Mouse (Mus musculus): Measurements from ENCODE around the gene Gm4131.

Gene Gm4131

DNA sequence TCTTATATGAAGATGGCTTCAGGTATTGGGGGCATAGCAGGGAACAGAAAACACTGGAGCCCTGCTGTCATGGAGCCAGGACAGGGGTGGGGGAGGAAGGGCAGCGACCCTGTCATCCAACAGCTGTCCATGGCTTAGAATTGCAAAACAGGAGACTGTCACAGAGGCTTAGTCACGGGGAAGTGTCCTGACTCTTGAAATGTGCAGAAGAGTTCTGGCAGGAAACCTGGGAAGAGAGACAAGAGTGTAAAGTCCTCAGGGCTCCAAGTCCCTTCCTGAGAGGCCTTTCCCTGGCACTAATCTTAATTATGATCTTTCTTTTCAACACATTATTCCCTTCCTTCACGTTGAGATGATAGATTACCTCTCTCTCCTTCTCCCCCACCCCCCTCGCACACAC is 16.6 kb downstream of the Gm4131 start:
- DNase-seq (ENCODE audit: low spot score in 2 of 2) = no peak

DNA sequence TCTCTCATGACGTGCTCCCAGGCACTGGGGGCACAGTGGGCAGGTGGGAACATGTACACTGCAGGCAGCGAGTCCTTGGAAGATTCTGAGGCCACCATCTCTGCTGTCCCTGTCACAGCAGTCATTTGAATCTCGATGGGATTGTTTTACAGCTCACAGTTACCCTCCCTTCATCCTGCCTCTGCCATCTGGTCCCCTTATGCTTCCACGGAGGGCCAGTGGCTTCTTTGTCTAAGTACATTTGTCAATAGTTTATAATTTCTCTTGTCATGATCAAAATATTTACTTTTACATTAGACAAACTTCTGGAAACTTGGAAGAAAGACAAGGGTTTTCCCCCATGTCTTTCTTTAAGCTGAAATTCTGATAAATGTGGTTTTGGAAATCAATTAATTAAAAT is 20.0 kb downstream of the Gm4131 start:
- DNase-seq (ENCODE audit: low spot score in 2 of 2) = no peak

DNA sequence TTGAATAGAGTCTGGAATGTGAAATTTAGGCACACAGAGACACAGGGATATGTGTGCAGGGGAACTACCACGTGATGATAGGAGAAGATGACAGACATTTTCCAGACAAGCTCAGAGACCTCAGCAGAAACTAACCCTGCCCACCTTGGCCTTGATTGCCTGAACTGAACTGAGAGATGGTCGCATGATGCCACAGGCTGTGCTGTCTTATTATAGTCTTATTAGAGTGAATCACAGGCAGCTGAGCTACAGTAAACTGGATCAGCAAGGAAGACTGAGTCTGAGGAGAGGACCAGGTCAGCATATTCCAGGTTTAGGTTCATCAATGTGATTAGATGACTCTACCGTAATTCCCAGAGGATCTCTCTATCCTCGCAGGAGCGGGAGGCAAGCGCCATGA is 20.4 kb downstream of the Gm4131 start:
- no peak for DNase-seq (ENCODE audit: low spot score in 2 of 2)

DNA sequence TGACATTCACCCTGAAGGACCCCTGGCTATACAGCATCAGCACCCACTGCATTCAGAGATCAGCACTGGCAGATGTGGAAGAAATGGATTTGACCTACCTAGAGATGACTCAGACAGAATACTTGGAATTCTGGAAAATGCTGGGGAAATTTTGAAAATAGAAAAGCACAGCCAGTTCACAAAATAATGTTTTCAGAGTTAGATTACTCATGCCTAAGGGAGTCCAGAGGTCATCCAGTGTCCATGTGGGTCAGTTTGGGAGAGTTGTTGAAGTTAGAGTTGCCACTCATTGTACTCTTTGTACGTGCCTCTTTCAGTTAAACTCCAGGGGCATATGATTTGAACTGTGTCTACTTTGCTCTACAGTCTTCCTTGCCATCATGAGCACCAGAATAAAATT is 25.0 kb downstream of the Gm4131 start:
- DNase-seq (ENCODE audit: low spot score in 2 of 2) = peak in 1 of 2 experiments; percentile 1

DNA sequence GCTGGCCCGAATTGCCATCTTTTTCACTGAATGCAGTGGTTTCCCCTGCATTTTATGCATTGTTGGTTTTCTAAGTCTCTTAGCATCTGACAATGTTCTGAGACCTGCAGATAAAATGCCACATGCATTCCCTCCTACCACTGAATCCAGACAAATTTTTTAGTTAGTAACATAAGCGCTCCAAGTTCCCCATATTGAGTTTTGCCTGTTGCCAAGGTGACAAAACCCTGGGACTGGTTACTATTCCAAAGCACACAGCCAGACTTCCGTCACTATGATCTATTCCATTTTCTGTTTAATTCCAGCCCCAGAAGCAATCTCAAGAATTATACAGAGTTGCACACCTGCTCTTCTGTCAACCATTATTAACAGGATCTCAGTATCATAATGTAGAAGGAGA is 26.9 kb downstream of the Gm4131 start:
- no peak for DNase-seq (ENCODE audit: low spot score in 2 of 2)

DNA sequence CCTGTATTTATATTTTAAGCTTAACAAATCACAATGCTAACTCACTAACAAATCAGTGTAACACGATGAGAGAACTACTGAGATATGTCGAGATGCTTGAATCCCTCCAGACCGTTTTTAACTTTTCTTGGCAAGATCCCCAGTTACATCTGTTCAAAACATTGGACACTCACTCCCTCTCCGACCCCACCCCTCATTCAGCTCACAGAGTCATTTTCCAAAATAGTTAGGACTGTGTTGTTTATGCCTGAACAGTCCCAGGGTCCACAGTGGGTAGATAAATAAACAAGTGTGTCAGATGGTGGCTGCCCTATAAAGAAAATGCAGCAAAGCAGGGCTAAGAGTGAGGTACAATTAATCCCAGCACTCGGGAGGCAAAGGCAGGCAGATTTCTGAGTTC is 29.7 kb downstream of the Gm4131 start:
- no peak for DNase-seq (ENCODE audit: low spot score in 2 of 2)

DNA sequence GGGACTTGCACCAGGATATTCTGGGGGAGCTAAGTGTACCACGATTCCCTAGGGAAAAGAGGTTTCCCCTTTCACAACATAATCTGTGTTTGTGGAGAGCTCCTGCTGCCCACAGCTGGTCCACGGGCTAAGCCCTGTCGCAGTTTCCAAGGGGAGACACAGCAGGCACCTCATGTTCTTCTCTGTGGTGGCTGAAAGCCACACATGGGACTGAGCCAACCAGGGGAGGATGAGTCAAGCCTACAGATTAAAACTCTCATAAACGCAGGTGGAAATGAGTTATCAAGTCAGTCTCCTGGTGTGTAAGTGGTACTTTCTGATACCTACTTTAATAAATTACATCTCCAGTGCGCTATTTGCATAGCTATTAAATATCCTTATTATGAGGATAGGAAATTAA is 30.6 kb downstream of the Gm4131 start:
- DNase-seq (ENCODE audit: low spot score in 2 of 2) = no peak

DNA sequence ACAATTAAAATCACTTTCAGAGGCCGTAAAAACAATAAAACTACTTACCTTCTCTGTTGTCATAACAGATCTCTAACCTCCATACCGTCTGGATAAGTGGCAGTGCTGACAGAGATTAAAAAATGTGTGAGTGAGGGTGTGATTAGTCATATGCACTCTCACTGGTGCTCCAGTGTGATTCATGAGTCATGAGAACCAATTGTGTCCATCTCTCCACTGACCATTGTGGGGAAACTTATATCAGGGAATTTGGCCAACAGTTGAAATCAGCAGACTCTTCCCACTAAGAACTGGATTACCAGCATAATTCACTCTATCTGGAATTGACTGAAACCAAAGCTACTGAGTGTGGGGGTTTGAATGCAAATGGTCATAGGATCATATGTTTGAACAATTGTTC is 35.8 kb downstream of the Gm4131 start:
- DNase-seq (ENCODE audit: low spot score in 2 of 2) = no peak

DNA sequence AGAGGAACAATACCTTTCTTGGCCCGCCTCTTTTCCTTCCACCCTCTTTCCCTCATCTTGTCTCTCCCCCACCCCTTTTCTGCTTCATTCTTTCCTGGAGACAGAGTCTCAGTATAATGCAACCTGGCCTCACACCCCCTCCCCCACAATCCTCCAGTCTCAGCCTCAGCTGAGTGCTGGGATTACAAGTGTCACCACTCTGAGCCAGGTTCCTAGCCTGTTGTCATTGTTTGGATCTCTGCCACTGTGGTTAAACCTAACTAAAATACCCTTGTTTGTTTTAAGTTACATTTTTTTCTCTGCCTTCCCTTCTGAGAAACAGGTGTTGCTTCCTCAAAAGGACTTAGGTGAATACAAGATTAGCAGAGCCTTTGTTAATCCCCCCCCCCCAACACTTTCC is 53.9 kb downstream of the Gm4131 start:
- DNase-seq (ENCODE audit: low spot score in 2 of 2) = no peak

DNA sequence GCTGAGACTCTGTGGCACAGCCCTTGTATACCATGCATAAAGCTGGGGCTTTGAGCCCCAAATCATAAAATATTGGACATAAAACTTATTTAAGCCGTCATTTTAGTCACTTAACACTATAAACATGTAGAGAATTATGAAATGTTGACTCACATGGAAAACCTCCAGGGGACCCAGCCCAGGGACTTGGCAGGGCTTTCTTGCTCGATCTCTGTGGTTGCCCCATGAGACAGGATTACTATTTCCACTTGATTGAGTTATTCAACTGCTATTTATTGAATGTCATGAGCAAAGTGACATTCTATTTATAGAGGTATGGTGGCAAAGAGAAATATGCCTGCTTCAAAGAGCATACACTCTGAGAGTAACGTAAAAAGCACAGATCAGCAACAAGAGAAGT is 57.4 kb downstream of the Gm4131 start:
- no peak for DNase-seq (ENCODE audit: low spot score in 2 of 2)

DNA sequence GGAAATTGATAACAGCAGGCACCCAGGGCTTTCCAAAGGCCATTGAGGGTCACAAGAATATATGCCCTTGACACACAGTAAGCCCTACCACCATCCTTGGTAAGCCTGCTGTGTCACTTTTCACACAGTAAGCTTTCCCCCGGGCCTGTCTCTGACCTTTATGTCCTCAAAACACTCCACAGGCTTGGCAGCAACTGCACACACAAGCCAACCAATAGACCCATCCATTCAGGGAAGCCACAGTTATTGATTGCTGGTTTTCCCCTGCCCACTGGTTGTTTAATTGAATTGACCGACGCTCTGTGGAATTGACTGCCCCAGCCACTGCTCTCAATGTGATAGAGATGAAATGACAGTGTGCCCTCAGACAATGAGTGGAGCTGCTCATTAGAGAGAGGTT is 60.5 kb downstream of the Gm4131 start:
- DNase-seq (ENCODE audit: low spot score in 2 of 2) = no peak

DNA sequence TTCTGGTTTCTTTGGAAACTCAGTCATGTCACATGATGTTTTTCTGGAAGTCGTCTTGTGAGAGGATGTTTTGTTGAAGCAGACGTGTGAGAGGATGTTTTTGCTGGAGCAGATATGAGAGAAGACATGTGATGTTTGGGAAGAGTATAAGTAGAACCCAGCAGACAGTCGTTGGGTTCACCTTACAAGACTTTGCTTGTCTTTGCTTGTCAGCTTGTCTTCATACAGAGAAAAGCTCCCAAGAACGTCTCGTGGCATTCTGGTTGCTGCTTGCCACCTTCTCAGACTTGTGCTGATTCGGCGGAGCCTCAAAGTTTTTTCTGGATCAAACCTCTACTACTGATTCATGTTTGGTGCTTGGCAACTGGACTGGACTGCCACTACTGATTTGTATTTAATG is 69.3 kb downstream of the Gm4131 start:
- no peak for DNase-seq (ENCODE audit: low spot score in 2 of 2)

DNA sequence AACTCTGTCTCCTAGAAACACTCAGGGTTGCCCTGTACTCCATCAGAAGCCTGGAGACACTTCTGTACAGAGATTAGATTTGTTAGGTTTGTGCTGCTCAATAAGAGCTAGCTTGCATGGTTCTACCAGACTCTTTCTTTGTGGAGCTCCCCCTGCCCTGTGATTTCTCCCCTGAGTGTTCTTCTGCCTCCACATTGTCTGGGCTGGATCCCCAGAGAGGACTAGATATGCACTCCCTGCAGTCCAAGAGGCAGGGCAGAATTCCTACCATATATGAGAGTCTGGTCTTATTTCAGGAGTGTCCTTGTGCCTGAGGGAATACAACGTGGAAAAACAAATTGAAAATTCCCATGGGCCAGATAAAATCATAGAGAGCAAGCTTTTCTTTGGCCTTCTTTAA is 70.2 kb downstream of the Gm4131 start:
- DNase-seq (ENCODE audit: low spot score in 2 of 2) = no peak

DNA sequence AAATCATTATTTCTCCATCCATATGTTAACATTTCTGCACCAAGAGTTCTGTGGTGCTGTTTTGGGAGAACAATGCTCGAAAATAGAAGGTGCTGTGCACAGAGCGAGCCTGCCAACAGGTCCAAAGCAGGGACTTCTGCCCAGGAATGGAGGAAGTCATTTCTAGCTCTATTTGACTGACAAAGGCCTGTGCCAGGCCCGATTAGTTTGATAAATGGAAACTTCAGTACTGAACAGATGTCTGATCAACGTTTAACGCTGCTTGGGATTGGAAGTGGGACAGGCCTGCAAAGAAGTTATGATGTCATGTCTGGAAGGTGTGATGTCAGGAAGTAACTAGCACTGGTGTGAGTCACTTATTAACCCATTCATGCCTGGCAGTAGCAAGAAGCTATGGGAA is 73.3 kb downstream of the Gm4131 start:
- DNase-seq (ENCODE audit: low spot score in 2 of 2) = no peak

DNA sequence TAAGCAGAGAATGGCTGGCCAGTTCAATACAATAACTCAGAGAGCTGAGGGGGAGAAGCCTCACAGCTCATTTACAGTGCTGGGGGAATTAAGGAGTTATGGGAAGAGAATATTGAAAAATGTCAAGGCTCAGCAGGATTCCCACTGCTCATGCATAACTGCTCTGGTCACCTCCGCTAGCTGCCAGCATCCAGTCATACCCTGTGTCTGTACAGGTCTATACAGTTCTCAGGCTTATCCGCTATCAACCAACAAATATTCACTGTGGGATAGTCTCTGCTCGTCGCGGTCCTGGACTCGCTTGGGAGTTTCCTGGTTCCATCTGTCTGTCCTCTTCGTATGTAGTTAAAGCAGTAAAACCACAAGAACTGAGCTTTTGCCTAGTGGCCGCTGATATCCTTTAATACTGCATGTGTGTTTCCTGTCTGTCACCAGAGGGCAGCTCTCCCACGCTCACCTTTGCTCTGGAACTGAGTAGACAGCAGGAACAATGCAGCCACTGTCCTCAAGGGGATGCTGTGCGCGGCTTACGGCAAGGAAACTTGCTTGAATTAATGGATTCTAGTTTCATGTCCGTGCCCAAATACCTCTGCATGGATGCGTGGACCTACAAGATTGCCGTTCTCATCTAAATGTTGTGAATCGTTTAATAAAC is 74.4 kb downstream of the Gm4131 start:
- peak; percentile 59 to 62 for DNase-seq (ENCODE audit: low spot score in 2 of 2)

DNA sequence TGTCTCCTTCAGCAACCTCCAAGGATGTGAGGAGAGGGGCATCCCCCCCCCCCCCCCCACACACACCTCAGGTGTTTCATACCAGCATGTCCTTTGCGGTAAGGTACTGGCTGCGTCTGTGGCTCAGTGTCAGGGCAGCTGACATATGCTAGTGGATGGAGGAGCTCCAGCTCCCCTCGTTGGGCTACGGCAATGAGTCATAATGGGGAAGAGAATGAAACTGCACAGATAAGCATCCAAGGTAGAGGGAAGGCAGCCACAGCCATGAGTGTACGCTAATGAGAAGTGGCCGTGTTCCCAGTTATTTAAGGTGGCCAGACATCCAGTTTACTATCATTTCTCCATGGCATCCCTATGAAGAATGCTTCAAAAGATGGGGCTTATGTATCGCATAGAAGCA is 78.5 kb downstream of the Gm4131 start:
- DNase-seq (ENCODE audit: low spot score in 2 of 2) = no peak

DNA sequence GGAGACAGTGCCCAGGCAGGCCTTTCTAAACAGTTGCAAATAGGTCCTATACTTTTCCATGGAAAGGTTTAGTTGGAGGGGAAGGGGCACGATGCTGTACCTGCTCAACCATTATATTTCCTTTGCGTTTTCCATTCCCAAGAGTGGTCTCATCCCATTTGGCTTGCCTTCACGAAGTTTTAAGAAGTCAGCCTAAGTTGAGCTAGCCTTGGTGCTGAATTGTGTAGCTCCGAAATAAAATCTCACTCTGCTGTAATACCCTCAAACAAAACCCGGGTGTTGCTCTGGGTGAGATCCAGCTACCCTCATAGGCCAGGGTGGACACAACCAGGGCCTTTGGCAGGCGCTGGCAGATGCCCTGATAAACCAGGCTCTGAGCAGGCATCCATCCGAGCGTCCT is 85.3 kb downstream of the Gm4131 start:
- no peak for DNase-seq (ENCODE audit: low spot score in 2 of 2)

DNA sequence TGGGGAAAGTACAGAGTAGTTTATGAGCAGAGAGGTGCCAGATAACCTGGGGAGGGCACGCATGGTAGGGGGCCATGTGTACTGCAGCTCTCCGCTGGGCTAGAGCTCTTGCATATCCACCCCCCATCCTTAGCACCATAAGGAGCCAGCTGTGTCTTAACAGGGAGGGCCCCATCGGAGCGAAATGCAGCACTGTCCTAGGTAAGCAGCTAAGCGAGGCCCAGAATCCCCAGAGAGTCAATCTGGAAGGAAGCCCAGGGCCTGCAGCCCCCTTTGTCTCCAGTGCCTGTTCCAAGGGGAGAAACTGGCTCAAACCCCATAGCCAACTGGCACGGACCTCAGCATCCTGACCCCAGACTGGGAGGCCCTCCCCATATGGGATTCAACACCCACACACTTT is 87.3 kb downstream of the Gm4131 start:
- no peak for DNase-seq (ENCODE audit: low spot score in 2 of 2)

DNA sequence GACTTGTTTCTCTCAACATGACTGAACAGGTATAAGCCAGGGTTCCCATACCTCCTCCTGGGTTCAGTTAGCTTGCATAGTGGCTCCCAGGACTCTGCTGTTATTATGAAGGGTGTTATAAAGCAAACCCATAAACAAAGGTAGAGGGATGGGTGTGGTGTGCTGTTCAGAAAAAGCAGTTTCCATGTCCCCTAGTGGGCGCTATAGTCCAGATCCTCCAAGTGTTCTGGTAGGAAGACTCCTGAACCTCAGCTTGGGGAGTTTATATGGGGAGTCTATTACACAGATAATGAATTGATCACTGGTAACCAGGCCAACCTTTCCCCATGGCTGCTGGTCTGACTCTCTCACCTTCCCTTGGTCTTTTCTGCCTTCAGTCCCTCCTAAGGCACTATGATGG is 92.2 kb downstream of the Gm4131 start:
- DNase-seq (ENCODE audit: low spot score in 2 of 2) = no peak

DNA sequence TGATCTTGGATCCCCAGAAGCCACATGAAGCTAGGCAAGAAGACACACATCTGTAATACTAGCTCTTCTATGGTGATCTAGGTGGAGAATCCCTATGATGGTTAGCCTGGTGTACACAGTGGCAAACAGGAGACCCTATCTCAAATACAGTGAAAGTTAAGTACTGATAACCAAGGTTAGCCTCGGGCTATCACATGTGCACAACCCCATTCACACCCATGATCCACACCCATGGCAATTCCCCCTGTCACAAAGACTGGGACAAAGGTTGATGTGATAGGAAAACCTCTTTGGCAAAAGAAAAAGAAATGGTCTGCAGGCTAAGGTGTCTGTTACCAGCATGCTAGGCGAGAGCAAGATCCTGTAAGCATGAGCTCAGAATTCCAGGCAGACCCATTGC is 94.7 kb downstream of the Gm4131 start:
- DNase-seq (ENCODE audit: low spot score in 2 of 2) = no peak

DNA sequence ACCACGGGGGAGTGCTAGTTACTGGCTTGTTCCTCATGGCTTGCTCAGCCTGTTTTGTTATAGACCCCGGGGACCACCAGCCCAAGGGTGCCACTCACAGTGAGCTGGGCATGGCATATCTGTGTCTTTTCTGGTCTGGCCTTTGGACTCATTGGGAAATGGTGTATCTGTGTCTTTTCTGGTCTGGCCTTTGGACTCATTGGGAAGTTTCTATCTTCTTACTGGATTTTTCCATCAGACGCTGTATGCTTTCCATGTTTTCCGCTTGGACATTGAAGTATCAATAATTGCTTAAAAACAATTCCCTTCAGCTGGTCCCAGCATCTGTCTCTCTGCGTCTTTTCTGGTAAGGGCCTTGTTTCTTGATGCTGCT is 98.0 kb downstream of the Gm4131 start:
- DNase-seq (ENCODE audit: low spot score in 2 of 2) = no peak

DNA sequence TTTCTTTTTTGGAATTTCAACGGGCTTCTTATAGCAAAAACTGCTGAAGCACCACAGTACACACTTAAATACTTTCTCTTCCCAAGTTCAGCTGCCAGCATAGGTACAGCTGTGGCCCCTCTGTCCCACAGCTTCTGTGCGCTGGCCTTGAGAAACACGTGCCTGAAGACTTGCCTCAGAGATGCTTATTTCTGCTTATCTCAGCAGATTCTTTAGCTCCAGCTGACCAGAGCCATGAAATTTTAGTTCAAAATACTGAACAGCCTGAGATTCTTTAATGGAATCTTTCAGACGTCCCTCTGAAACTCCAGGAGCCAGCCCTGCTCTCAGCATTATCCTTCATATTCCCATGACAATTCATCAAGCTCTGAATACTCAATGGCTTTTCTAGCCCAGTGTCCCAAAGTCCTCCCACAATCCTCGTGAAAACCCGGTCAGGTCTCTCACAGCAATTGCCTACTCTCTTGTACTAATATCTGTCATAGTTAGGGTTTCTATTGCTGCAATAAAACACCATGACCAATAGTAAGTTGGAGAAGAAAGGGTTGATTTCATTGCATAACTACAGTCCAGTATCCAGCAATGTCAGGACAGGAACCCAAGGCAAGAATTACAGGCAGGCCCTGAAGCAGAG is 98.5 kb downstream of the Gm4131 start:
- DNase-seq (ENCODE audit: low spot score in 2 of 2) = no peak

DNA sequence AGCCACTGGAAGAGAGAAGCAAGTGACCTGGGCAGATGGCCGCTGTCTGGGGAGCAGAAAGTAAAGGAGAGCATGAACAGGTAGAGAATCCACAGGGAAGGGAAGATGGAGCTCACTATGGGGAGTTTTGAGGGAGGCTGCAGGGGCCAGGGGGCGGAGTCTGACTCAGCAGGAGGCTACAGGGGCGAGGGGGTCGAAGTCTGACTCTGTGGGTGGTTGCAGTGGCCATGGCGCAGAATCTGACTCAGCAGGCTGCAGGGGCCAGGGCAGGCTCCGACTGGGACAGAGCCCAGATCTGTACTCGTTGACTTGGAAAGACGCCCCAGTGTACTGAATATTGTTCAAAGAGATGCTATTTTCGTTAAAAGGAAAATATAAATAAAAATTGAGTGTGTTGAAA is 101.8 kb downstream of the Gm4131 start:
- DNase-seq (ENCODE audit: low spot score in 2 of 2) = no peak

DNA sequence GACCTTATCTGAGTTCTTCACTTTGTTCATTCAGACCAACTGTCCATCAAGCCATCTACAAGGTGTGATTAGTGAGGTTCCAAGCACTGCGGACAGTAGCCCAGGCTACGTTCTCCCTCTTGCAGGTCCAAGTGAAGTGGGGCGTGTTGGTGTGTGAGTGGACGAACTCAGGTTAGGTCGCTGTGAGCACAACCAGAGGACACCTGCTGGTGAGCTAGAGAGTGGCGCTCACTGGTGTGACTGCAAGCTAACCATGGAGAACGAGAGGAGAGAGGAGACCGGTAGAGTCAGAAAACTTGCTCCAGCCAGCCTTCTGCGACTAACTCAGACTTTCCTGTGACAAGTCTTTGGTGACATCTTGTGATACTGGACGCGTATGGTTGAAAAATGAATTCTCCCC is 107.2 kb downstream of the Gm4131 start:
- no peak for DNase-seq (ENCODE audit: low spot score in 2 of 2)
